Mouse (Mus musculus): ENCODE measurements around the gene Adcy7.

GRCm38 (mm10) chr8:88284738-88285137, 12.5 kb downstream of the Adcy7 start:
- no peak for TF ChIP-seq EP300 (IDR thresholded peaks at IDR 0.05; ENCODE audit: low read depth)
- no peak for TF ChIP-seq CTCF (IDR thresholded peaks at IDR 0.05; ENCODE audit: low read depth)

Measured in liver, embryonic 14.5 days (tissue).